Mouse (Mus musculus) small intestine, adult 2 months (tissue): Measurements from ENCODE around the gene Wnk2.

ENCODE experiments used
- CTCF ChIP-seq: fragments of 200-500 bp; IDR thresholded peaks from 2 replicates; pipeline ENCODE4 v1.5.1; 2012; ENCODE audit warnings: low read depth, mild to moderate bottlenecking, control low read depth, inconsistent platforms, low read length, moderate library complexity, mixed read lengths; ENCODE audit not compliant: insufficient replicate concordance, insufficient read length; ENCODE audit errors: extremely low read depth
- POLR2A ChIP-seq: fragments of 200-500 bp; IDR thresholded peaks from 2 replicates; pipeline ENCODE4 v1.6.1; 2012; ENCODE audit warnings: low read depth, mild to moderate bottlenecking, control low read depth, inconsistent platforms, low read length, moderate library complexity

GRCm38 (mm10) chr13:49108119-49108846, 39.5 kb downstream of the Wnk2 start:
- no peak for TF ChIP-seq CTCF
- no peak for TF ChIP-seq POLR2A
